Mouse (Mus musculus) cortical plate, adult 2 months (tissue): Measurements from ENCODE around the gene Mpg.

Experiments used
- CTCF ChIP-seq: fragments of 200-500 bp; IDR thresholded peaks from 2 replicates; pipeline ENCODE4 v1.5.1; 2011; ENCODE audit warnings: mild to moderate bottlenecking, control low read depth, low read length; ENCODE audit not compliant: insufficient read depth; ENCODE audit errors: extremely low read depth
- POLR2A ChIP-seq: fragments of 200-500 bp; IDR thresholded peaks from 2 replicates; pipeline ENCODE4 v1.6.1; 2011; ENCODE audit warnings: mild to moderate bottlenecking, low read length, control low read depth; ENCODE audit not compliant: insufficient read depth; ENCODE audit errors: extremely low read depth

DNA sequence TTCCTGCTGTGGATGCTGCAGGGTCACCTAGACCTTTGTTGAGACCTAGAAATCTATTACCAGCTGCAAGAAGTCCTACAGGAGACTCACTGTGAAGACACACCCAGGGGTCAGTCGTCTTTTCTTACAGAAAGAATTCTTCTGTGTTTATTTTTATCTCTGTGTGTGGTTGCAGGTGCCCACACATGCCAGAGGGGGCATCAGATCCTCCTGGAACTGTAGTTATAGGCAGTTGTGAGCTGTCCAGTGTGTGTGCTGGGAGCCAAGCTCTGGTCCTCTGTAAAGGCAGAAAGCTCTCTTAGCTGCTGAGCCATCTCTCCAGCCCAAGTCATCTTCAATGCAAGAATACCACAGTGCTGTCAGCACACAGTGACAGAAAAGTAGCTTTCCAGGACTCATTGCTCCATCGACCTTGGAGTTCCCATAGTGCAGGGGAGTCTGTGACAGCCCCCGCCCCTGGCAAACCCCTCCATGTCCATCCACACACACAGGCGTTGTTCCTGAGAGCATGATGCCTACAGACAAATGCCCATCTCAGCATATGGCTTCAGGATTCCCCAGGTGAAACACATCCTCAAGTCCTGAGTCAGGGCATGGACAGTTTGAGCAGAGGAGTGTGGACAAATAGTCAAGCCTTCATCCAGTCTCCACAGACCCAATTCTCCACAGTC is 2.9 kb upstream of the Mpg start:
- no peak for TF ChIP-seq CTCF
- no peak for TF ChIP-seq POLR2A
